Mouse (Mus musculus): ENCODE measurements around the gene Nsd1.
"Not testable (repeated sequence)": the region's sequence is repeated elsewhere in the genome, so short reads cannot be mapped to it uniquely, and the experiment has no call there.

Nsd1 gene

GRCm38 (mm10) chr13:55190121-55190868 lies 19.3 kb upstream of the Nsd1 start:
- DNase-seq (ENCODE audit: low spot score in 2 of 2): peak; percentile 92 to 96

GRCm38 (mm10) chr13:55191535-55191934 lies 18.0 kb upstream of the Nsd1 start:
- no peak for DNase-seq (ENCODE audit: low spot score in 2 of 2)

GRCm38 (mm10) chr13:55202758-55203157 lies 6.8 kb upstream of the Nsd1 start:
- not testable (repeated sequence) for DNase-seq (ENCODE audit: low spot score in 2 of 2)

GRCm38 (mm10) chr13:55203740-55204139 lies 5.8 kb upstream of the Nsd1 start:
- DNase-seq (ENCODE audit: low spot score in 2 of 2): no peak

GRCm38 (mm10) chr13:55204667-55205389 lies 4.8 kb upstream of the Nsd1 start:
- no peak for DNase-seq (ENCODE audit: low spot score in 2 of 2)

- DNase-seq (ENCODE audit: low spot score in 2 of 2): no peak
Observed at GRCm38 (mm10) chr13:55205448-55206205, 4.0 kb upstream of the Nsd1 start.

GRCm38 (mm10) chr13:55208837-55209648 lies 539 bp upstream of the Nsd1 start:
- no peak for DNase-seq (ENCODE audit: low spot score in 2 of 2)

- DNase-seq (ENCODE audit: low spot score in 2 of 2): no peak
Observed at GRCm38 (mm10) chr13:55210193-55210970, 800 bp downstream of the Nsd1 start.

GRCm38 (mm10) chr13:55210971-55211220 lies 1.3 kb downstream of the Nsd1 start:
- DNase-seq (ENCODE audit: low spot score in 2 of 2): no peak

- peak; percentile 63 to 73 for DNase-seq (ENCODE audit: low spot score in 2 of 2)
Observed at GRCm38 (mm10) chr13:55211221-55212010, 1.8 kb downstream of the Nsd1 start.

GRCm38 (mm10) chr13:55212011-55212360 lies 2.4 kb downstream of the Nsd1 start:
- DNase-seq (ENCODE audit: low spot score in 2 of 2): peak; percentile 20 to 43

GRCm38 (mm10) chr13:55212361-55213137 lies 3.0 kb downstream of the Nsd1 start:
- DNase-seq (ENCODE audit: low spot score in 2 of 2): peak; percentile 52 to 55

- no peak for DNase-seq (ENCODE audit: low spot score in 2 of 2)
Observed at GRCm38 (mm10) chr13:55213138-55213806, 3.7 kb downstream of the Nsd1 start.

GRCm38 (mm10) chr13:55224364-55224763 lies 14.8 kb downstream of the Nsd1 start:
- no peak for DNase-seq (ENCODE audit: low spot score in 2 of 2)

GRCm38 (mm10) chr13:55230701-55231100 lies 21.1 kb downstream of the Nsd1 start:
- no peak for DNase-seq (ENCODE audit: low spot score in 2 of 2)

- no peak for DNase-seq (ENCODE audit: low spot score in 2 of 2)
Observed at GRCm38 (mm10) chr13:55243205-55243604, 33.6 kb downstream of the Nsd1 start.

GRCm38 (mm10) chr13:55247293-55248030 lies 37.9 kb downstream of the Nsd1 start:
- DNase-seq (ENCODE audit: low spot score in 2 of 2): no peak

- DNase-seq (ENCODE audit: low spot score in 2 of 2): no peak
Observed at GRCm38 (mm10) chr13:55249246-55249645, 39.7 kb downstream of the Nsd1 start.

All from right cerebral cortex, postnatal 36 days (tissue).